Mouse (Mus musculus) spleen, adult 2 months (tissue): ENCODE measurements around the gene Usp9y. TPM values are rescaled to one million over a fixed set of nuclear protein-coding genes. Genes with fewer than 3 reads are reported as not detected.

Experiments
- DNase-seq, 2 experiments: peaks; one replicate each; pipeline versions ENCODE4 v3.0.0 to v3.0.0-alpha.2; 2012 to 2021; ENCODE audit warnings: low spot score in 2 of 2, low read depth in 1 of 2
- H3K27ac ChIP-seq: fragments of 200-500 bp; 2 replicates; pipeline ENCODE4 v1.5.1; 2012; ENCODE audit warnings: low read length, inconsistent platforms; ENCODE audit not compliant: insufficient read depth
- H3K27me3 ChIP-seq: fragments of 200-500 bp; 2 replicates; pipeline ENCODE4 v1.6.1; 2012; ENCODE audit warnings: mild to moderate bottlenecking, moderate library complexity, low read length, inconsistent platforms; ENCODE audit not compliant: control insufficient read depth, insufficient read depth
- H3K36me3 ChIP-seq: fragments of 200-500 bp; 2 replicates; pipeline ENCODE4 v1.6.1; 2012; ENCODE audit warnings: mild to moderate bottlenecking, low read length, inconsistent platforms; ENCODE audit not compliant: control insufficient read depth, insufficient read depth
- H3K4me1 ChIP-seq: fragments of 200-500 bp; 2 replicates; pipeline ENCODE4 v1.6.1; 2011; ENCODE audit warnings: inconsistent platforms; ENCODE audit not compliant: control insufficient read depth, insufficient read depth, insufficient read length
- H3K4me3 ChIP-seq: fragments of 200-500 bp; 2 replicates; pipeline ENCODE4 v1.5.1; 2011; ENCODE audit warnings: mild to moderate bottlenecking, inconsistent platforms; ENCODE audit not compliant: insufficient read depth, insufficient read length; ENCODE audit errors: extremely low read depth
- CTCF ChIP-seq: fragments of 200-500 bp; IDR thresholded peaks from 2 replicates; pipeline ENCODE4 v1.5.1; 2011; ENCODE audit warnings: mild to moderate bottlenecking, inconsistent platforms; ENCODE audit not compliant: insufficient read depth, insufficient read length, insufficient replicate concordance; ENCODE audit errors: extremely low read depth
- POLR2A ChIP-seq: fragments of 200-500 bp; IDR thresholded peaks from 2 replicates; pipeline ENCODE4 v1.6.1; 2011; ENCODE audit warnings: low read depth, low read length, inconsistent platforms
- WGBS: fragments of 180-500 bp; shearing (Covaris S2); methylation state at CpG from one replicate; pipeline ENCODE4 v1.1.7; 2018; 5-methylcytosine and 5-hydroxymethylcytosine counted together
- polyA plus RNA-seq: library from polyadenylated mRNA; depleted of rRNA; stranded (reverse); fragments of >200 nt; gene quantifications from 2 replicates; pipeline ENCODE4 v1.2.3, GENCODE M21; 2012; rRNA removed

Gene Usp9y
- not detected in 2 replicates for polyA plus RNA-seq

DNA sequence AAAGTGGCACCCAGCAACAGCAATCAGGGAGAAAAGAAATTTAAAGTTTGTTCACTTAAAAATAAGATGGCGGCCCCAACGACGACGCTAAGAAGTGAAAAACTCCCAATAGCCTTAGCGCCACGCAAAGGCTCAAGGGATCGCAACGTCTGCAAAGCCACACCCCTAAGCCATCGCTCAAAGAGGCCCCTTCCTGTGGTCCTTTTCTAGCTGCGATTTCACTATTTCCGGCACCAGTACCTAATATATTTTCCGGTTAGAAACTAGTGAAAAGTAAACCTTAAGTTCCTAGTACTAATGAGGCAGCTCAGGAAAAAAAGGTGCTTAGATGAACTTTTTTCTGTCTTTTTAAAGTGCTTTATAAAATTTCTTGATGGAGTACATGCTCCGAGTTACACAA lies at the start of gene Usp9y:
Gene Usp9y (minus strand): TSS at position 101 of the 400 bp plus-strand sequence.
- TF ChIP-seq CTCF: no peak
- TF ChIP-seq POLR2A: no peak
- Histone ChIP-seq H3K27ac (no peak within 1 kb of the TSS), H3K4me3 (no peak within 1 kb of the TSS), H3K4me1 (no peaks in the 10 kb centered on the region), H3K27me3 (no peaks in the 10 kb centered on the region), H3K36me3 (no peaks in the 10 kb centered on the region)
- 90% methylated on average over 8 of the region's 13 CpGs for WGBS
- no peak for DNase-seq

DNA sequence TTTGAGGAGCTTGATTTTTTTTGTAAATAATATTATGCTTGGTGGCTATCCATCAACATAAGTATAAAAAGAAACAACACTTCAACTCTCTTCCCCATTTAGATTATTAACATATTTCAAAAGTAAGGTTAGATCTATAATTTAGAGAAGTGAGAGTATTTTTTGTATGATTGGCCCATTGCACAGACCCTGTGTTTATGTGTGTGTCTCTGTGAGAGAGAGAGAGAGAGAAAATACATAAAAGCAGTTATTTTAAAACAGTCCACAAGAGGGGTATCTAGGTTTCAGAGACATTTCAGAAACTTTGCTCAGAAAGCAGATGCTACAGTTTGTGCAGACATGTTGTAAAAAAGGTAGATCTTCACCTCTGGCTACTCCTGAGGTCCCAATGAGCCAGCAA lies 165.9 kb downstream of the Usp9y start:
- peak overlapping the region; percentile 29; the same call in 1 of the 2 replicates for H3K27ac ChIP-seq
- peak in 1 of 2 experiments; percentile 25 for DNase-seq
- no peaks in the 10 kb centered on the region for H3K36me3 ChIP-seq
- no peak for TF ChIP-seq POLR2A
- TF ChIP-seq CTCF: no peak
- H3K27me3 ChIP-seq: no peaks in the 10 kb centered on the region
- no peaks in the 10 kb centered on the region for H3K4me1 ChIP-seq
- no peak overlapping the region for H3K4me3 ChIP-seq

DNA sequence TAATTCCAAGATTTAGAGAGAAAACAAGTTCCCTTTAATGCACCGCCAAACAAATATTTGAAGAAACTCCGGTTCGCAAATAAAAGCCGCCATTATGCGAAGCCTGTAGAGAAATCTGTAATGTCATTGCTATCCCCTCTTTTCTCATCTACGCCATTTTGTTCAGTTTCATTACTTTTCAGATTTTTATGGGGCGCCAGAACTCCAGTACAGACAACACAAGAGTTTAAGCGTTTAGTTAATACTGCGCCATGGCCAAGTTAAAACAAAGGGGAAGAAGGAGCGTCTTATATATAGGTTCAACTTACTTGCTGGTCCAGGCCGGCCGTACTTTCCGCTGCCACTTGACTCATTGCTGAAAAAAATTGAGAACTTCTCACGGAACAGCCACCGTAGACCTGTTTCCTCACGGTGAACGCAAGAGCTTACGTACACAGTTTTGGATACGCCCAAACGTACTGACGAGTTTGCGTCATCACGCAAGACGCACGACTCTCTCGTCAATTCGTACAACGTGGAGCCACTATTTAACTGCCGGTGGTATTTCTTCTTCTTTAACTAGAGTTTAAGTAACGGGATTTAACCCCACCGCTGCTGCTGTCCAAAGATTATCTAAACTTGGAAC lies 173.3 kb downstream of the Usp9y start, which contains the start of gene Ddx3y:
Gene Ddx3y (minus strand): TSS at position 459 of the 625 bp plus-strand sequence.
- H3K4me3 ChIP-seq: peak within 1 kb of the TSS; percentile 68
- H3K36me3 ChIP-seq: no peaks in the 10 kb centered on the region
- H3K4me1 ChIP-seq: no peaks in the 10 kb centered on the region
- H3K27me3 ChIP-seq: no peaks in the 10 kb centered on the region
- TF ChIP-seq POLR2A (no peak), CTCF (no peak)
- WGBS: 2% methylated on average over 15 of the region's 31 CpGs
- H3K27ac ChIP-seq: peak within 1 kb of the TSS; percentile 82
- DNase-seq: peak; percentile 69 to 86

DNA sequence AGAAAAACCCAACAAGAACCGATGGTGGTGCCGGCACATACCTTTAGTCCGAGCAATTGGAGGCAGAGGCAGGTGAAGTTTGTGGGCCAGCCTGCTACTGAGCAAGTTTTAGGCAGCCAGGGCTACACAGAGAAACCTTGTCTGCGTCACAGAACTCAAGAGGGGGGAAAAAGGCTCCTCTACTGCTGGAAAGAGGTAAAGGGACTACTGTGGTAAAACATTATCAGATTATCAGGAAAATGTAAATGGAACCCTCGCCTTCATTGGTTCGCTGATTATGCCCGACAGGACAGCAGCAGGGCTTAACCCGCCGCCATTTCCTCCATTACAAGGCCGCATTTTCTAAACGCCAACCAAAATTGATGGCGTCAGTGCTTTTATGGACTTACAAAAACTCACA lies 173.8 kb downstream of the Usp9y start:
- 9% methylated on average over 4 of the region's 12 CpGs for WGBS
- Histone ChIP-seq H3K4me1 (no peaks in the 10 kb centered on the region), H3K27ac (peak overlapping the region; percentile 82), H3K4me3 (peak overlapping the region; percentile 68), H3K27me3 (no peaks in the 10 kb centered on the region), H3K36me3 (no peaks in the 10 kb centered on the region)
- peak; percentile 4 to 30 for DNase-seq
- TF ChIP-seq CTCF (no peak), POLR2A (no peak)

Other genes starting within 250 kb of the Usp9y start
- 1.4 and 1.7 TPM in 2 replicates for gene Uty, start 214.0 kb downstream of the Usp9y start, polyA plus RNA-seq
- 1.7 and 2.2 TPM in 2 replicates for gene Ddx3y, start 173.2 kb downstream of the Usp9y start, polyA plus RNA-seq